Mouse (Mus musculus) left cerebral cortex, postnatal 36 days (tissue): Measurements from ENCODE around the gene Il1r2. TPM values are rescaled to one million over a fixed set of nuclear protein-coding genes. Genes with fewer than 3 reads are reported as not detected.
A peak's percentile ranks its signal among the peaks of the same experiment; 100 is the strongest.

Source experiments
- DNase-seq, 2 experiments: peaks; one replicate each; pipeline ENCODE4 v3.0.0; 2021 to 2022; ENCODE audit warnings: low spot score in 2 of 2, mixed read lengths in 1 of 2
- intact Hi-C: fragments of 180-260 bp; cut with DNase I; formaldehyde crosslinking; loops from one replicate; pipeline ENCODE4 v1.15.1; 2025
- total RNA-seq, 2 experiments: library from RNA; stranded (reverse); gene quantifications; 2 replicates each; pipeline ENCODE4 v1.2.3; 2021

The Il1r2 gene
- total RNA-seq, 2 experiments from 2014 or later: not detected

DNA sequence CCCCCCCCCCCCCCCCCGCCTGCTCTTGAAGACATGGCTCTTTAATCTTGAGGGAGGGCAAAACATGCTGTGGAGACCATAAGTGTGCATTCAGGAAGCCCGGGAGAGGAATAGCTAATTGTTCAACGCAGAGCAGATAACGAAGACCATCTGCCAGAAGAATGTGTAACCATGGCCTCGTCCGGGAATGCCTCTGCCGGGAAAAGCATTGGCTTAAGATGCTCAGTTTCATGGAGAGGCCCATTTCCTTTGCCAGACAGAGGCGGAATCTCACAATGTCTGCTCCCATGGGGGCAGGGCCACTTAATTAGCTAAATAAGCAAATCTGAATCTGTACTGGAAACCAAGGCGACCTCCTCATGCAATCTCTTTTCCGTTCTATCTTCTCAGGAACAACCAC is 43.7 kb downstream of the Il1r2 start:
- intact Hi-C loops: no loop called here
- no peak for DNase-seq

- no peak for DNase-seq
- intact Hi-C loops: no loop called here
Observed at GRCm38 (mm10) chr1:40124237-40124636, 50.4 kb downstream of the Il1r2 start.

DNA sequence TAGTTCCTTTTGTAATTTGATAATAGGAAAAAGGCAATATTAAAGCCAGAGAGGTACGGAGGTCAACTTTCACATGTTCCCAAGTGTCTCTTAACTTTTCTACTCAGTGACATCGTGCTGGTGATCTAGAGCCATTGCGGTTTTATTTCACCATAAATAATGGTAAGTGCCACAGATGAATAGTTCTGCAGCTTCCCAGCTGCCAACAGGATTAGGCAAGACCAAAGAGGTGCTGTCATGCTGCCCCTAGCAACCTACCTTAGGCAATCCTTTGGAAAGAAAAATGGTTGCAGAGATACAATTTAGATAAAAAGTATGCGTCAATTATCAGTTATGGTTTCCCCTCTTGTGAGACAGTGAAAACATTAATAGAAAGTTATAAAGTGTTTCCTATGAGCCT is 54.6 kb downstream of the Il1r2 start:
- intact Hi-C loops: no loop called here
- DNase-seq: no peak

DNA sequence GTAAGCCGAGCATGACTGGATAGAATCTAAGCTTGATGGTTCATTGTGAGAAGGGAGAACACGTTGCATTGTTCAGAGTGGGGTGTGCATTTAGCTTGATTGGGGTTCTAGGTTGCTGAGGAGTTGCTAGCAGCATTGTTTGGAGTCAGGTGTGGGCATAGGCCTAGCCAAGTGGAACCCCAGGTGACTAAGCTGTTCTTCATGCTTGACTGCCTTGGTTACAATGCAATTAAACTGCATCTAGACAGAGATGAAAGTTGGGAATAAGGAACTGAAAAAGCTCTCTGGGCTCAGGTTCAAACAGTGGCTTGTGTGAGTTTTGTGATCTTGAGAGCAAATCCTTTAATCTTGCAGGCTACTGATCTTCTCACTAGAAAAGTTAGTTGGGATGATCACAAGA is 55.4 kb downstream of the Il1r2 start:
- intact Hi-C loops: no loop called here
- no peak for DNase-seq

DNA sequence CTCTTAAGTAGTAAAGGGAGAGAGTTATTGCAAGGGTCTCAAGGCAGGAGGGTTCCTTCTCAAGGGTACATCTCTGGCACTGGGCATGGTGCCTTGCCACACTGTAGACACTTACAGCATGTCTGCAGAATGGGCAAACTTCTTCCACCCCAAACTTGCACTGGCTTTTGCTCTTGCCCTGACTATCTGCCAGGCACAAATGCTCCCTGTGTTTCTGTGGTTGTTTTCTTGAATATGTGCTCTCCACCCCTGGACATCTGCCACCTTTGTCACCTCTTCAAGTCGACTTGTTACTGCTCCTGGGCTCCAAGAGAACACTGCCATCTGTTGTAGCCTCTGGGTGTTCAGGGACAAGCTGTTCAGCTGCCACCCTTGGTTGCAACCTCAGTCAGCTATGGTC is 57.8 kb downstream of the Il1r2 start:
- no peak for DNase-seq
- intact Hi-C loops: no loop called here

DNA sequence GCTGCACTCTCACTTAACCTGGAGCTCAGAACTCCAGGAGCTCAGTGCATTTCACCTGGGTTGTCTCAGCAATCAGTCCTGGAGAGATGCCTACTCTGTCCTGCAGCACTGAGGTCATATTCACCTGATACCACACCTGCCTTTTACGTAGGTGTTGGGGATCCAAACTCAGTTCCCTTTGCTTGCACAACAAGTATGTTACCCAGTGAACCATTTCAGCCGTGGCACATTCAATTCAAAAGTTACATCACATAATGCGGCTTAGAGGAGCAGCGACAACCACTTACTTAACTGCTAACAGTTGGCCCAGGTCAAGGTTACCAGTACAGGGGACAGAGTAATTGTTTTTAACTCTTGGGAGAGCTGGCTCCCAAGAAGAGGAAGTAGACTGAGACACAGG is 58.8 kb downstream of the Il1r2 start:
- intact Hi-C loops: no loop called here
- no peak for DNase-seq

- intact Hi-C loops: no loop called here
- no peak for DNase-seq
Observed at GRCm38 (mm10) chr1:40133567-40133966, 59.7 kb downstream of the Il1r2 start.

GRCm38 (mm10) chr1:40139798-40140532 is 66.1 kb downstream of the Il1r2 start:
- intact Hi-C loops: no loop called here
- peak; percentile 65 to 77 for DNase-seq

DNA sequence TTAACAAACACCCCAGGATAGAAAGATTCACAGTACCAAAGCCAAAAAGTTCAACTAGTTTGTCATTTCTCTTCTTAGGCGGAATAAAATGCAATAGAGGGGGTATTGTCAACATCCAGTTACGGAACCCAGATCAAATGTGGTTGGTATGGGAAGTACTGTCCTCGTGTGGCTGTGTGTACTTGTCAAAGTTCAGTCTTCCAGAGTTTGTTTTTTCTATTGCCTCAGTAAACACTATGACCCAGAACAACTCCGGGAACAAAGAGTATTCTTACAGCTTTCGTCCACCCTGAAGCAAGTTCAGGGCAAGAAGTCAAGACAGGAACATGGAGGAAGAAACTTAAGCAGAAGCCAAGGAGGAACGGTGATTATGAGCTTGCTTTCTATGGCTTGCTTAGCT is 82.2 kb downstream of the Il1r2 start:
- DNase-seq: no peak
- intact Hi-C loops: no loop called here

GRCm38 (mm10) chr1:40163329-40163917 is 89.5 kb downstream of the Il1r2 start:
- DNase-seq: no peak
- intact Hi-C loops: no loop called here

DNA sequence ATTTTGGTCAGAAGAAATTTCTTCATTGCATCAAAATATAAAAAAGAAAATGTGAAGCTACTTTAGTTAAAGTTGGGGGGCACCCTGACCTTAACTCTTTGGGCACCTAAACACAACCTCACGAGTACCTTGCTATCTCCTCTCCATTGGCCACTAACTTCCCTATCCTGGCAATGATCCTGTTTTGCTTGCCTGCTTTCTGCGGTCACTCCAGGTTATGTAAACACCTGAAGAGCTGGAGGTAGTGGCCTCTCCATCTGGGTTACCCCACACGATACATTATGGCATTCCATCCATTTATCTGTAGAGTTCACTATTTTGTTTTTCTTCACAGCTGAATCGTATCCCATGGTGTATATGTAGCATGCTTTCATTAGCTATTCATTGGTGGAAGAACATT is 90.5 kb downstream of the Il1r2 start:
- intact Hi-C loops: no loop called here
- DNase-seq: no peak

GRCm38 (mm10) chr1:40167585-40167984 is 93.7 kb downstream of the Il1r2 start:
- DNase-seq: no peak
- intact Hi-C loops: no loop called here

DNA sequence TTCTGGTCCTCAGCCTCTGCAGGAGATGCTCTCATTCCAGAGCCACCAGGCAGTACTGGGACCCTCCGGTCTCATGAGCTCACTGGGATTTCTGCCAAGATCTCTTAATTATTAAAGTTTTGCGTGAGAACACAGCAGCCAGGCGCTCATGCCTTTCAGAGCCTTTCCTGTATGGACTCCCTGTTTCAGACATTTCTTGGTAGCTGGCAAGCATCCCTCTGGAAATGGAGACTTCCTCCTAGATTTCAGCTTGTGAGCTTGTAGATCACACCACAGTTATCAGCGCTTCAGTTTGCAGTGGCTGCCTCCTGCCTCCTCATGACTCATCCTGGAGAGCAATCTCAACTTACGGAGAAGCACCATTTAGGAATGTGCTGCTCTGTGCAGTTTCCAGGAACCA is 98.0 kb downstream of the Il1r2 start:
- DNase-seq: peak; percentile 21 to 40
- intact Hi-C loops: no loop called here

DNA sequence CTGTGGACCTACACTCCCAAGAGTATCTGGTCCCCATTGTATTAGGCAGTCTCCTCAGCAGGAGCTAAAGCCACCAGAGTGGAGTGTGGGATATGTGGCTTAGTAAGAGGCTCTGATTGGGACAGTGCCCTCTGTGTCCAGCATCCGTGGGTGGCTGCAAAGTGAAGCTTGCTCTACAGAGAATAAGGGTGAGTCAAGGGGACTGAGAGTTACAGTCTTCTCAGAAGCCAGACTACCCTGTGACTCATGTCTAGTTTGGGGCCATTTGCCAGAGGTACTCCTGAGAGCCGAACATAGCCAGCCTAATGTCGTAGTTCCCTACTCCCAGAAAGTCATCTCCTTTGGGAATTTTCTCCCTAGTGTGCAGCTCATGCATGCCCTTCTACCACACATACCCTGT is 100.3 kb downstream of the Il1r2 start:
- DNase-seq: no peak
- intact Hi-C loops: no loop called here

Other genes with a start within 250 kb of the Il1r2 start
- gene Map4k4, start 173.2 kb upstream of the Il1r2 start, total RNA-seq: 100 to 1,000 TPM; 103 to 130 TPM
- gene Il1r1, start 151.0 kb downstream of the Il1r2 start, total RNA-seq: 1 to 10 TPM; 2.4 TPM